Mouse (Mus musculus) left cerebral cortex, postnatal 36 days (tissue): ENCODE results near the gene Pcsk7. TPM values are rescaled to one million over a fixed set of nuclear protein-coding genes. Genes with fewer than 3 reads are reported as not detected.

ENCODE experiments used
- DNase-seq, 2 experiments: peaks; one replicate each; pipeline ENCODE4 v3.0.0; 2021 to 2022; ENCODE audit warnings: low spot score in 2 of 2, mixed read lengths in 1 of 2
- intact Hi-C: fragments of 180-260 bp; cut with DNase I; formaldehyde crosslinking; loops from one replicate; pipeline ENCODE4 v1.15.1; 2025
- microRNA-seq: library from miRNA; unstranded; fragments of <30 nt; microRNA quantifications from one replicate; pipeline ENCODE4 v1.2.0, GENCODE M21; 2022
- total RNA-seq, 2 experiments: library from RNA; stranded (reverse); gene quantifications; 2 replicates each; pipeline ENCODE4 v1.2.3; 2021

Pcsk7 gene
- total RNA-seq, 2 experiments from 2014 or later = 19.1 to 28.9 TPM

GRCm38 (mm10) chr9:45958023-45958670 lies 51.9 kb downstream of the Pcsk7 start:
- intact Hi-C loops = no loop called here
- no peak for DNase-seq

GRCm38 (mm10) chr9:45958851-45959250 lies 52.6 kb downstream of the Pcsk7 start:
- DNase-seq = no peak

GRCm38 (mm10) chr9:45959661-45960060 lies 53.4 kb downstream of the Pcsk7 start:
- intact Hi-C loops = no loop called here
- DNase-seq = no peak

More at GRCm38 (mm10) chr9:45958851-45959250, 52.6 kb downstream of the Pcsk7 start:
- intact Hi-C loops = no loop called here

DNA sequence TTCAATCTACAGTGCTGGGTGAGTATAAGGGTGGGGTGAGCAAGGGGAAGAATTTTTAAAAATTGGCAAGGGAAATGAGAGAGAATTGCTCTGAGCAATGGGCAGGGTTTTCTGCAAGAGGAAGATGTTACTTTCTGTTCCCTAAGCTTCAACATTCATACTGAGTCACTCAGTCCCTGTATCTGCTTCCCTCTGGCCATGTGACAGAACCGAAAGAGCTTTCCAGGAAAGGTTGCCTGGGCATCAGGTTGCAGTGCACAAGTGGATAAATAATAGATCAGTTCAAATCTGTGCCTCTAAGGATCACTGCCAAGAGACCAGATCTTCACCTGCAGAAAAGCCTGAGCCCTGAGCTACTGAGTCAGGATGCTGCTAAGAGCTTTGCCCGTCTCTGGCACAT lies 55.6 kb downstream of the Pcsk7 start:
- no peak for DNase-seq
- intact Hi-C loops = no loop called here

- intact Hi-C loops = no loop called here
- DNase-seq = no peak
Observed at GRCm38 (mm10) chr9:45963577-45963976, 57.3 kb downstream of the Pcsk7 start.

DNA sequence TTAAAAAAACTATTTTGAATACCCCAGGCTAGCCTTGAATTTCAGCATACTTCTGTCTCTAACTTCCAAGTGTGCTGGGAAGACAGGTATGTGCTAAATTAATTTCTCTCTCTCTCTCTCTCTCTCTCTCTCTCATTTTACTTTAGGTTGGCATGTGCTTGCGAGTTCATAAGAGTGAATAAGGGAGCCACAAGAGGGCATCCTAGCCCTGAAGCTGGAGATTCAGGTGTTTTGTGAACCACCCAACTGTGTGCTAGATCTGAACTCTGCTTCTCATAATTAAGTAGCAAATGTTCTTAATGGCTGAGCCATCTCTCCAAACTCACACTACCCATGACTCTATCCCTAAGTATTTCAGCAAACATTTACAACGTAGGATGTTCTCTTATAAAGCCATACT lies 70.6 kb downstream of the Pcsk7 start:
- no peak for DNase-seq
- intact Hi-C loops = no loop called here

Small RNAs within 50 kb of the gene (microRNA-seq; reads per million reads assigned to microRNA genes)
- gene Mir7087 = 1.8 reads per million

Other genes starting within 250 kb of the Pcsk7 start
- 10 to 100 TPM; 10.9 to 16.3 TPM for gene Cep164, start 77.8 kb upstream of the Pcsk7 start, total RNA-seq
- 10 to 100 TPM; 88.4 to 89.3 TPM for gene Bace1, start 67.9 kb upstream of the Pcsk7 start, total RNA-seq
- 10 to 100 TPM; 69.9 to 79.9 TPM for gene Rnf214, start 414 bp downstream of the Pcsk7 start, total RNA-seq
- gene Tagln, start 29.6 kb downstream of the Pcsk7 start, total RNA-seq = 10 to 100 TPM in 1 of 2 experiments, 1 to 10 TPM in 1; 9.9 to 10.1 TPM
- 10 to 100 TPM; 82.3 to 88.8 TPM for gene Sidt2, start 48.8 kb downstream of the Pcsk7 start, total RNA-seq
- gene Pafah1b2, start 106.2 kb downstream of the Pcsk7 start, total RNA-seq = 100 to 1,000 TPM; 210 to 220 TPM
- 100 to 1,000 TPM; 119 to 130 TPM for gene Sik3, start 106.3 kb downstream of the Pcsk7 start, total RNA-seq